Comparison of ENCODE assay signal across 8 mouse cellular contexts in the genomic region with DNA sequence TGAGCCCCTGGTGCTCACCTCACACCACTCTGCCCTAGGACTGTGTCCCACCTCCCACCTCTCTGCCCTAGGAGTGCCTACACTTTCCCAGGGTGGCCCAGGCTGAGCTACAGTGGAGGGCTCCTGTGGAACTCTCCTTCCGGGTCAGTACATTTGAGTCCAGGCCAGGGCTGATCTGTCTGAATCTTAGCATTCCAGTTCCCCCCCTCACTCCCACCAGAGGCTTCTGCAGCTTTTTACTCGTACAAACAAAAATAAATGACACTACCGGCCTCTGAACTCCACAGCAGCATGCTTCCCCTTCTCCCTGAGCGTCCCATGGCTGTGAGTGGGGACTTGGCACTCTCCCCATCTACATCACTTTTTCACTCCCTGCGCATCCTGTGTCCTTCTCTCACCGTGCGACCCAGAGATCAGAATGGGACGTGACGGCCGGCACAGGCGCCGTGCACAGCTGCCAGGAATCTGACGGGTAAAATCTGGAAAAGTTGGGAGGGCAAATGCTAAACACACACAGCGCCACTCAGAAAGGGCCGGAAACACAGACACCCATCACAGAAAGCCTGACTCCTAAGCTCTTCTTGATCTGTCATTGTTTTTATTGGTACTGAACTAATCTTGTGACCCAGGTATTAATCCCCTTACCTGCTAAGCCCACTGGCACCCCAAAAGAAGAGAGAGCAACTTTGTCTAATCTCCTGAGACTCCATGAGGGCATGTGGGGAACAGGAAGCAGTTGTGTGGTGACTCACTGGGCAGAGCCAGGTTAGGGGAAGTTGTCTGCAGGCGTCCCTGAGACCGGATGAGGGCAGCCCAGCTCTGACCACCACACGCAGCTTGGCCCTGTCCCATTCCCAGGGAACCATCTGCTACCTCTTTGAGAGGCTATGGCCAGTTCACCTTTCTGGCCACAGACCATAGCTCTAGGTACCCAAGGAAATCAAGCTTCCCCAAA. TPM values are rescaled to one million over a fixed set of nuclear protein-coding genes. Genes with fewer than 3 reads are reported as not detected.
A peak's percentile ranks its signal among the peaks of the same experiment; 100 is the strongest.
DNase-seq lines count a peak whose midpoint lies in the region; ATAC-seq lines count a peak whose summit lies in the region.

No protein-coding gene starts in this region.

- H3K9ac ChIP-seq in midbrain, embryonic 11.5 days (ENCODE audit: low read length), result no peak overlapping the region

- H3K27ac ChIP-seq in midbrain, embryonic 10.5 days (replicated peaks), result peak overlapping the region; percentile 13; the same call in 1 of the 2 replicates
- no peak overlapping the region for H3K27ac ChIP-seq in midbrain, embryonic 11.5 days (ENCODE audit: low read depth, low read length)
- peak overlapping the region; percentile 27 for H3K27ac ChIP-seq in macrophage

- no peak overlapping the region for H3K4me2 ChIP-seq in midbrain, embryonic 11.5 days

- peaks cover 57% of the 10 kb centered on the region for H3K36me3 ChIP-seq in midbrain, embryonic 10.5 days
- H3K36me3 ChIP-seq in midbrain, embryonic 11.5 days (ENCODE audit: control insufficient read depth, insufficient read depth, low read length), result no peaks in the 10 kb centered on the region; the same call in 1 of the 2 replicates
- no peaks in the 10 kb centered on the region for H3K36me3 ChIP-seq in macrophage (ENCODE audit: inconsistent target)

- H3K4me3 ChIP-seq in midbrain, embryonic 10.5 days, result no peak overlapping the region
- no peak overlapping the region for H3K4me3 ChIP-seq in midbrain, embryonic 11.5 days (ENCODE audit: low read depth, low read length)
- no peak overlapping the region; the same call in 1 of the 2 replicates for H3K4me3 ChIP-seq in macrophage (ENCODE audit: inconsistent target)

- no peaks in the 10 kb centered on the region for H3K79me2 ChIP-seq in macrophage (ENCODE audit: inconsistent target)

- H3K27me3 ChIP-seq in midbrain, embryonic 10.5 days (ENCODE audit: low read depth, poor library complexity, severe bottlenecking), result no peaks in the 10 kb centered on the region
- no peaks in the 10 kb centered on the region for H3K27me3 ChIP-seq in midbrain, embryonic 11.5 days (ENCODE audit: control insufficient read depth, insufficient read depth, low read length)

- WGBS in midbrain, embryonic 10.5 days, result 86% methylated on average over 18 of the region's 18 CpGs
- WGBS in midbrain, embryonic 11.5 days, result 85% methylated on average over 18 of the region's 18 CpGs
- WGBS in macrophage (ENCODE audit: missing documents), result 40% methylated on average over 18 of the region's 18 CpGs

- ATAC-seq in midbrain, embryonic 11.5 days (ENCODE audit: low FRiP score), result no peak
- peak; percentile 58 for ATAC-seq in inflammation-experienced regulatory T-cells, adult 6 months

- no peak for DNase-seq in midbrain, embryonic 10.5 days (ENCODE audit: low spot score)
- no peak for DNase-seq in midbrain, embryonic 11.5 days (ENCODE audit: low spot score, missing footprints)
- DNase-seq in cerebellum, postnatal 36 days, result peak; percentile 73 to 79
- DNase-seq in left cerebral cortex, adult 9 months (ENCODE audit: low spot score in 2 of 2), result no peak
- DNase-seq in left cerebral cortex, adult 11 months (ENCODE audit: low spot score), result no peak
- DNase-seq in Muller cell, postnatal 12 days (ENCODE audit: inconsistent ontology term), result no peak

- peaks cover 10% of the 10 kb centered on the region for H3K4me1 ChIP-seq in midbrain, embryonic 10.5 days
- no peaks in the 10 kb centered on the region for H3K4me1 ChIP-seq in midbrain, embryonic 11.5 days (ENCODE audit: control insufficient read depth, insufficient read depth, low read length)

- H3K9me3 ChIP-seq in midbrain, embryonic 10.5 days (replicated peaks), result no peaks in the 10 kb centered on the region
- no peaks in the 10 kb centered on the region for H3K9me3 ChIP-seq in midbrain, embryonic 11.5 days (ENCODE audit: control insufficient read depth, low read length)

RNA-seq across cellular contexts. Expression of gene Hic1, which starts 16.4 kb away (rescaled TPM):
- polyA plus RNA-seq in midbrain, embryonic 10.5 days (2016; fragmentation: Nextera tagmentation; extraction: Ambion mirVana), result 0.32 and 0.57 TPM in 2 replicates
- 0.34 and 0.57 TPM in 2 replicates for polyA plus RNA-seq in midbrain, embryonic 11.5 days (2014; fragmentation: Nextera tagmentation; extraction: Ambion mirVana)
- under 1 TPM; 0.21 to 0.50 (median 0.38) TPM for polyA plus RNA-seq in inflammation-experienced regulatory T-cells, adult 6 months (2017; shearing (Covaris generic))
- total RNA-seq in macrophage (2018; cell fraction: chromatin; rRNA removed), result 1 to 10 TPM in 1 of 26 experiments, under 1 TPM in 15, not detected in 10; 0.18 to 4.7 (median 0.30) TPM
- under 1 TPM in 12 of 26 experiments, not detected in 14; 0.03 to 0.18 (median 0.04) TPM for total RNA-seq in macrophage (2018; cell fraction: cytosol; rRNA removed)
- under 1 TPM in 15 of 26 experiments, not detected in 11; 0.17 to 0.92 (median 0.33) TPM for total RNA-seq in macrophage (2018; cell fraction: nucleus; rRNA removed)
- polyA plus RNA-seq in macrophage (2018), result 0.06 TPM in 1 of 3 replicates, not detected in the others

RNA-seq across cellular contexts. Expression of gene Ovca2, which starts 25.8 kb away (rescaled TPM):
- polyA plus RNA-seq in midbrain, embryonic 10.5 days (2016; fragmentation: Nextera tagmentation; extraction: Ambion mirVana), result 33.5 and 37.6 TPM in 2 replicates
- polyA plus RNA-seq in midbrain, embryonic 11.5 days (2014; fragmentation: Nextera tagmentation; extraction: Ambion mirVana), result 28.5 and 29.8 TPM in 2 replicates
- polyA plus RNA-seq in inflammation-experienced regulatory T-cells, adult 6 months (2017; shearing (Covaris generic)), result 10 to 100 TPM; 27.9 to 36.4 (median 32.7) TPM
- total RNA-seq in macrophage (2018; cell fraction: chromatin; rRNA removed), result 10 to 100 TPM in 16 of 26 experiments, 1 to 10 TPM in 10; 6.4 to 24.7 (median 12.3) TPM
- total RNA-seq in macrophage (2018; cell fraction: cytosol; rRNA removed), result 10 to 100 TPM in 25 of 26 experiments, 1 to 10 TPM in 1; 9.6 to 17.6 (median 15.0) TPM
- 10 to 100 TPM in 19 of 26 experiments, 1 to 10 TPM in 7; 7.6 to 24.2 (median 11.8) TPM for total RNA-seq in macrophage (2018; cell fraction: nucleus; rRNA removed)
- polyA plus RNA-seq in macrophage (2018), result 11.7 to 19.4 TPM (median 13.3 TPM) in 3 replicates

RNA-seq across cellular contexts. Expression of gene Dph1, which starts 38.2 kb away (rescaled TPM):
- polyA plus RNA-seq in midbrain, embryonic 10.5 days (2016; fragmentation: Nextera tagmentation; extraction: Ambion mirVana), result 25.4 and 27.3 TPM in 2 replicates
- 15.3 and 17.3 TPM in 2 replicates for polyA plus RNA-seq in midbrain, embryonic 11.5 days (2014; fragmentation: Nextera tagmentation; extraction: Ambion mirVana)
- 10 to 100 TPM in 2 of 3 experiments, 1 to 10 TPM in 1; 4.0 to 15.3 (median 11.7) TPM for polyA plus RNA-seq in inflammation-experienced regulatory T-cells, adult 6 months (2017; shearing (Covaris generic))
- total RNA-seq in macrophage (2018; cell fraction: chromatin; rRNA removed), result 10 to 100 TPM in 17 of 26 experiments, 1 to 10 TPM in 9; 2.9 to 22.5 (median 13.0) TPM
- 1 to 10 TPM; 4.2 to 9.7 (median 6.6) TPM for total RNA-seq in macrophage (2018; cell fraction: cytosol; rRNA removed)
- total RNA-seq in macrophage (2018; cell fraction: nucleus; rRNA removed), result 10 to 100 TPM in 8 of 26 experiments, 1 to 10 TPM in 18; 2.8 to 18.9 (median 6.9) TPM
- polyA plus RNA-seq in macrophage (2018), result 3.0 to 14.0 TPM (median 8.4 TPM) in 3 replicates

RNA-seq across cellular contexts. Expression of gene Rtn4rl1, which starts 40.7 kb away (rescaled TPM):
- 2.3 and 3.0 TPM in 2 replicates for polyA plus RNA-seq in midbrain, embryonic 10.5 days (2016; fragmentation: Nextera tagmentation; extraction: Ambion mirVana)
- 4.6 TPM in 2 replicates for polyA plus RNA-seq in midbrain, embryonic 11.5 days (2014; fragmentation: Nextera tagmentation; extraction: Ambion mirVana)
- polyA plus RNA-seq in inflammation-experienced regulatory T-cells, adult 6 months (2017; shearing (Covaris generic)), result 1 to 10 TPM; 1.3 to 2.5 (median 2.2) TPM
- total RNA-seq in macrophage (2018; cell fraction: chromatin; rRNA removed), result under 1 TPM in 5 of 26 experiments, not detected in 21; 0.22 to 0.51 (median 0.33) TPM
- 1 to 10 TPM in 4 of 26 experiments, under 1 TPM in 16, not detected in 6; 0.03 to 1.5 (median 0.59) TPM for total RNA-seq in macrophage (2018; cell fraction: cytosol; rRNA removed)
- total RNA-seq in macrophage (2018; cell fraction: nucleus; rRNA removed), result 1 to 10 TPM in 2 of 26 experiments, under 1 TPM in 10, not detected in 14; 0.24 to 1.2 (median 0.61) TPM
- polyA plus RNA-seq in macrophage (2018), result 0.72 to 0.94 TPM (median 0.83 TPM) in 3 replicates

Comparison
In these comparisons a context has a peak if more than half of its experiments do, and no peak if none do; other contexts are left out.
1. DNase-seq: peak in cerebellum, postnatal 36 days (2 of 2); none in midbrain, embryonic 10.5 days (single experiment), midbrain, embryonic 11.5 days (single experiment), left cerebral cortex, adult 9 months (0 of 2), left cerebral cortex, adult 11 months (single experiment) and Muller cell, postnatal 12 days (single experiment).